Mouse (Mus musculus): ENCODE measurements at regions not wholly inside any gene's neighbourhood (a gene's known extent, or its start where the extent isn't known, plus 50 kb on each side); places are given as distances from the start of the nearest gene placed in this dataset.

- peak; percentile 30 to 38 for DNase-seq (ENCODE audit: low spot score in 2 of 2)
These were observed 591.5 kb upstream of the A1bg start for GRCm38 (mm10) chr15:61514324-61514723.

GRCm38 (mm10) chr15:61508806-61509205, 586.0 kb upstream of the A1bg start:
- peak in 1 of 2 experiments; percentile 15 for DNase-seq (ENCODE audit: low spot score in 2 of 2)

GRCm38 (mm10) chr15:61506361-61506897, 583.6 kb upstream of the A1bg start:
- no peak for DNase-seq (ENCODE audit: low spot score in 2 of 2)

GRCm38 (mm10) chr15:61503436-61503835, 580.6 kb upstream of the A1bg start:
- DNase-seq (ENCODE audit: low spot score in 2 of 2) = peak in 1 of 2 experiments; percentile 9

- DNase-seq (ENCODE audit: low spot score in 2 of 2) = no peak
These were observed 566.9 kb upstream of the A1bg start for GRCm38 (mm10) chr15:61489731-61490130.

- no peak for DNase-seq (ENCODE audit: low spot score in 2 of 2)
These were observed 559.0 kb upstream of the A1bg start for GRCm38 (mm10) chr15:61481861-61482260.

GRCm38 (mm10) chr15:61473900-61474299, 551.1 kb upstream of the A1bg start:
- DNase-seq (ENCODE audit: low spot score in 2 of 2) = no peak

- no peak for DNase-seq (ENCODE audit: low spot score in 2 of 2)
These were observed 532.2 kb upstream of the A1bg start for GRCm38 (mm10) chr15:61455042-61455441.

- DNase-seq (ENCODE audit: low spot score in 2 of 2) = peak in 1 of 2 experiments; percentile 1
These were observed 531.5 kb upstream of the A1bg start for GRCm38 (mm10) chr15:61454350-61454671.

GRCm38 (mm10) chr15:61453656-61454349, 531.0 kb upstream of the A1bg start:
- DNase-seq (ENCODE audit: low spot score in 2 of 2) = no peak

- no peak for DNase-seq (ENCODE audit: low spot score in 2 of 2)
These were observed 527.4 kb upstream of the A1bg start for GRCm38 (mm10) chr15:61450217-61450616.

GRCm38 (mm10) chr15:61448482-61448881, 525.7 kb upstream of the A1bg start:
- DNase-seq (ENCODE audit: low spot score in 2 of 2) = peak in 1 of 2 experiments; percentile 1

GRCm38 (mm10) chr15:61446053-61446840, 523.4 kb upstream of the A1bg start:
- DNase-seq (ENCODE audit: low spot score in 2 of 2) = no peak

GRCm38 (mm10) chr15:61441734-61442398, 519.1 kb upstream of the A1bg start:
- no peak for DNase-seq (ENCODE audit: low spot score in 2 of 2)

- DNase-seq (ENCODE audit: low spot score in 2 of 2) = no peak
These were observed 518.2 kb upstream of the A1bg start for GRCm38 (mm10) chr15:61441012-61441411.

GRCm38 (mm10) chr15:61440284-61440683, 517.5 kb upstream of the A1bg start:
- no peak for DNase-seq (ENCODE audit: low spot score in 2 of 2)

GRCm38 (mm10) chr15:61439623-61440170, 516.9 kb upstream of the A1bg start:
- DNase-seq (ENCODE audit: low spot score in 2 of 2) = no peak

GRCm38 (mm10) chr15:61428818-61429415, 506.1 kb upstream of the A1bg start:
- no peak for DNase-seq (ENCODE audit: low spot score in 2 of 2)

- no peak for DNase-seq (ENCODE audit: low spot score in 2 of 2)
These were observed 500.2 kb upstream of the A1bg start for GRCm38 (mm10) chr15:61422989-61423388.

GRCm38 (mm10) chr15:61417506-61417905, 494.7 kb upstream of the A1bg start:
- DNase-seq (ENCODE audit: low spot score in 2 of 2) = no peak

GRCm38 (mm10) chr15:61416841-61417240, 494.0 kb upstream of the A1bg start:
- DNase-seq (ENCODE audit: low spot score in 2 of 2) = no peak

- no peak for DNase-seq (ENCODE audit: low spot score in 2 of 2)
These were observed 492.8 kb upstream of the A1bg start for GRCm38 (mm10) chr15:61415626-61416025.
